Mouse (Mus musculus) intestine, embryonic 15.5 days (tissue): ENCODE measurements around the gene St5. TPM values are rescaled to one million over a fixed set of nuclear protein-coding genes. Genes with fewer than 3 reads are reported as not detected.
A peak's percentile ranks its signal among the peaks of the same experiment; 100 is the strongest.

Experiments used
- ATAC-seq: fragments of 200-750 bp; cut with Nextera tagmentation; 2 replicates; pipeline ENCODE4 v1.8.0; 2017; ENCODE audit warnings: moderate TSS enrichment, moderate library complexity
- H3K27ac ChIP-seq: fragments of 300-500 bp; sonication (generic); 2 replicates; pipeline ENCODE4 v1.5.1; 2015; ENCODE audit warnings: mild to moderate bottlenecking, inconsistent platforms
- H3K27me3 ChIP-seq: fragments of 300-500 bp; sonication (generic); replicated peaks from 2 replicates; pipeline ENCODE4 v1.6.1; 2015; ENCODE audit warnings: inconsistent platforms
- H3K36me3 ChIP-seq: fragments of 300-500 bp; sonication (generic); 2 replicates; pipeline ENCODE4 v1.6.1; 2015; ENCODE audit warnings: inconsistent platforms
- H3K4me1 ChIP-seq: fragments of 300-500 bp; sonication (generic); replicated peaks from 2 replicates; pipeline ENCODE4 v1.6.1; 2015; ENCODE audit warnings: inconsistent platforms
- H3K4me2 ChIP-seq: fragments of 300-500 bp; sonication (generic); replicated peaks from 2 replicates; pipeline ENCODE4 v1.6.1; 2015; ENCODE audit warnings: mild to moderate bottlenecking, inconsistent platforms
- H3K4me3 ChIP-seq: fragments of 300-500 bp; sonication (generic); replicated peaks from 2 replicates; pipeline ENCODE4 v1.5.1; 2015; ENCODE audit warnings: inconsistent platforms
- H3K9ac ChIP-seq: fragments of 300-500 bp; sonication (generic); 2 replicates; pipeline ENCODE4 v1.6.1; 2015; ENCODE audit warnings: inconsistent platforms
- H3K9me3 ChIP-seq: fragments of 300-500 bp; sonication (generic); 2 replicates; pipeline ENCODE4 v1.6.1; 2016; ENCODE audit warnings: inconsistent platforms
- WGBS: fragments of 180-500 bp; shearing (Covaris S2); methylation state at CpG from one replicate; pipeline ENCODE4 v1.1.7; 2015; 5-methylcytosine and 5-hydroxymethylcytosine counted together
- polyA plus RNA-seq: library from polyadenylated mRNA; unstranded; fragments of >200 nt; fragmentation: Nextera tagmentation; extraction: Ambion mirVana; gene quantifications from 2 replicates; pipeline ENCODE4 v1.2.1, GENCODE M21; 2015

St5 gene
- polyA plus RNA-seq, 1 experiment from 2014 or later: 64.4 TPM

DNA sequence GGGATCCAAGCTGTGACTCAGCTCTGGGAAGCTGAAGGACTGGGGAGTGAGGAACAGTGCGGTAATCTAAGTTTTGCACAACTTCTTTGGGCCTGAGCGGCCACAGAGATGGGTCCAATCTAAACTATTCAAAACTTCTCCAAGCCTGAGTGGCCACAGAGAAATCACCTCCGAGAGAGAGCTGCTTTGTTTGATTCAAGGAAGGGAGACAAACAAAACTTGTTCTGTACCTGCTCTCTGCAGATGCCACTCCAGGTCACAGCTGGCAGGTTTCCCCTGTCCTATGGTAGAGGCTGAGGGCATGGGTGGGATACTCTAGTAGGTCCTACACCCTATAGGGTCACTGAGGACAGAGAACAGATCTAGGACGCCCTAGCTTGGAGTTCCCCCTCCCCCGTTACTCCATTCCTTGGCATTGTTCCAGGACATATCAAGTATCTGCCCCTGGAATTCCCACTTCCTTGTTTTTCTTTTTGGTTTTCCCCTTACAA, 89.8 kb downstream of the St5 start:
- Histone ChIP-seq H3K27me3 (no peaks in the 10 kb centered on the region), H3K4me2 (peak overlapping the region; percentile 61), H3K4me1 (peaks cover 56% of the 10 kb centered on the region), H3K9me3 (no peaks in the 10 kb centered on the region), H3K9ac (0 out of 2 replicates have a peak overlapping the region, but pooled peaks have one; percentile 20), H3K36me3 (no peaks in the 10 kb centered on the region), H3K4me3 (peak overlapping the region; percentile 9; the same call in 1 of the 2 replicates), H3K27ac (peak overlapping the region; percentile 88)
- WGBS: 46% methylated on average over 5 of the region's 5 CpGs
- peak; percentile 39 for ATAC-seq

GRCm38 (mm10) chr7:109613051-109613450, 90.4 kb downstream of the St5 start:
- Histone ChIP-seq H3K4me1 (peaks cover 58% of the 10 kb centered on the region), H3K27ac (no peak overlapping the region), H3K36me3 (no peaks in the 10 kb centered on the region), H3K4me2 (no peak overlapping the region), H3K9ac (no peak overlapping the region), H3K27me3 (no peaks in the 10 kb centered on the region), H3K9me3 (no peaks in the 10 kb centered on the region), H3K4me3 (no peak overlapping the region)
- 80% methylated on average over 3 of the region's 3 CpGs for WGBS
- no peak for ATAC-seq

DNA sequence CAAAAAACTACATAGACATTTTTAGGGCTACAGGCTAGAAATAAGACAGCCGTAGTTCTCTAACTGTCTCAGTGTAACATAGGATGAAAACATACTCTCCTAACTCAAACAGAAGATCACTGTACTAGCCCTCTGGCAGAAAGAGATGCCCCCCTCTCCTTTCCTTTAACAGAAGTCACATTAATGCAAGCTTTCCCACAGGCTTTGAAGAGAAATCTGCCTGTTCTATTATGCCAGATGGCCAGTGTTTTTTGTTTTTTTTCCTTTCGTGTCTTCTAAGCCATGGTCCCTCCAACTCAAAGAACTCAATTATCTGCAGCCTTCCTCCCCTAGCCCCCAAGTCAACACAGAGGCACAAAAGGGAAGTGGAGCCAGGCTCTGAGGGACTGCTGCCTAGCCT, 90.9 kb downstream of the St5 start:
- WGBS: 71% methylated on average over 2 of the region's 2 CpGs
- Histone ChIP-seq H3K9ac (no peak overlapping the region), H3K36me3 (no peaks in the 10 kb centered on the region), H3K27me3 (no peaks in the 10 kb centered on the region), H3K27ac (no peak overlapping the region), H3K9me3 (no peaks in the 10 kb centered on the region), H3K4me2 (no peak overlapping the region), H3K4me1 (peaks cover 57% of the 10 kb centered on the region), H3K4me3 (no peak overlapping the region)
- ATAC-seq: no peak

- Histone ChIP-seq H3K9me3 (no peaks in the 10 kb centered on the region), H3K4me3 (no peak overlapping the region), H3K36me3 (no peaks in the 10 kb centered on the region), H3K4me2 (no peak overlapping the region), H3K9ac (no peak overlapping the region), H3K27ac (no peak overlapping the region), H3K27me3 (no peaks in the 10 kb centered on the region), H3K4me1 (peaks cover 48% of the 10 kb centered on the region)
- 81% methylated on average over 2 of the region's 2 CpGs for WGBS
- ATAC-seq: no peak
These were observed 93.1 kb downstream of the St5 start for GRCm38 (mm10) chr7:109610348-109610747.

- Histone ChIP-seq H3K9ac (no peak overlapping the region), H3K27me3 (no peaks in the 10 kb centered on the region), H3K4me2 (no peak overlapping the region), H3K4me3 (no peak overlapping the region), H3K9me3 (no peaks in the 10 kb centered on the region), H3K27ac (no peak overlapping the region), H3K4me1 (peaks cover 42% of the 10 kb centered on the region), H3K36me3 (no peaks in the 10 kb centered on the region)
- WGBS: 71% methylated on average over 6 of the region's 6 CpGs
- no peak for ATAC-seq
These were observed 93.7 kb downstream of the St5 start for GRCm38 (mm10) chr7:109609565-109610345.

GRCm38 (mm10) chr7:109608831-109609230, 94.6 kb downstream of the St5 start:
- Histone ChIP-seq H3K27ac (no peak overlapping the region), H3K9me3 (no peaks in the 10 kb centered on the region), H3K4me1 (peaks cover 38% of the 10 kb centered on the region), H3K27me3 (no peaks in the 10 kb centered on the region), H3K36me3 (no peaks in the 10 kb centered on the region), H3K9ac (no peak overlapping the region), H3K4me2 (no peak overlapping the region), H3K4me3 (no peak overlapping the region)
- no peak for ATAC-seq
- 86% methylated on average over 6 of the region's 6 CpGs for WGBS

- 72% methylated on average over 7 of the region's 7 CpGs for WGBS
- Histone ChIP-seq H3K4me1 (peaks cover 35% of the 10 kb centered on the region), H3K36me3 (no peaks in the 10 kb centered on the region; the same call in 1 of the 2 replicates), H3K4me2 (no peak overlapping the region), H3K9ac (no peak overlapping the region), H3K9me3 (no peaks in the 10 kb centered on the region), H3K27me3 (no peaks in the 10 kb centered on the region), H3K27ac (no peak overlapping the region), H3K4me3 (no peak overlapping the region)
- ATAC-seq: no peak
These were observed 96.3 kb downstream of the St5 start for GRCm38 (mm10) chr7:109606994-109607610.

GRCm38 (mm10) chr7:109602562-109602961, 100.8 kb downstream of the St5 start:
- Histone ChIP-seq H3K27me3 (no peaks in the 10 kb centered on the region), H3K9ac (0 out of 2 replicates have a peak overlapping the region, but pooled peaks have one; percentile 9), H3K4me3 (0 out of 2 replicates have a peak overlapping the region, but pooled peaks have one; percentile 10), H3K4me2 (peak overlapping the region; percentile 39), H3K36me3 (no peaks in the 10 kb centered on the region; the same call in 1 of the 2 replicates), H3K27ac (peak overlapping the region; percentile 88), H3K4me1 (peaks cover 20% of the 10 kb centered on the region), H3K9me3 (no peaks in the 10 kb centered on the region)
- WGBS: 44% methylated on average over 5 of the region's 5 CpGs
- ATAC-seq: peak; percentile 94

- no peak overlapping the region for H3K9ac ChIP-seq
- H3K4me2 ChIP-seq: peak overlapping the region; percentile 39
- peaks cover 16% of the 10 kb centered on the region for H3K4me1 ChIP-seq
- peak overlapping the region; percentile 88 for H3K27ac ChIP-seq
- no peaks in the 10 kb centered on the region; the same call in 1 of the 2 replicates for H3K36me3 ChIP-seq
- H3K27me3 ChIP-seq: no peaks in the 10 kb centered on the region
- ATAC-seq: peak; percentile 7; the same call in 1 of the 2 replicates
- peak overlapping the region; percentile 11; the same call in 1 of the 2 replicates for H3K4me3 ChIP-seq
- H3K9me3 ChIP-seq: no peaks in the 10 kb centered on the region
These were observed 101.4 kb downstream of the St5 start for GRCm38 (mm10) chr7:109602022-109602421.

DNA sequence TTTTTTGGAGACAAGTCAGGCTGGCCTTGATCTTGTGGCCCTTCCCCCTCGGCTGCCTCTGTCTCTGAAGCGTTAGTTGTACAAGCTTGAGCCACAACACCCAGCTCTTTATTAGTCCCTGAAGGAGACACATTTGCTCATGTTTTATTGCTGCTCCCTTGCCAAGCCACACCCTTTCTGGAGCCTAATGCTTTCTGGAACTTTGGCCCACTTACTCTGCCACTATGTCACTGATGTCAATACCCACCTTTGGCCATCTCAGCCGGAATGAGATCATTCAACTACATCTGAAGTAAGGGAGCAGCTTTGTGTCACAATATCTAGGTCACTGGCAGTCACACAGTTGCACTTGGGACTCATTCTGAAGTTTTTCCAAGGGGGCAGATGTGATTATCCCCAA, 102.7 kb downstream of the St5 start:
- H3K9me3 ChIP-seq: no peaks in the 10 kb centered on the region
- H3K4me1 ChIP-seq: peaks cover 9% of the 10 kb centered on the region
- H3K4me2 ChIP-seq: peak overlapping the region; percentile 39; the same call in 1 of the 2 replicates
- peak; percentile 79 for ATAC-seq
- no peak overlapping the region; the same call in 1 of the 2 replicates for H3K9ac ChIP-seq
- H3K27me3 ChIP-seq: no peaks in the 10 kb centered on the region
- peak overlapping the region; percentile 72 for H3K27ac ChIP-seq
- no peak overlapping the region for H3K4me3 ChIP-seq
- WGBS: 27% methylated on average over 3 of the region's 3 CpGs
- H3K36me3 ChIP-seq: no peaks in the 10 kb centered on the region; the same call in 1 of the 2 replicates

DNA sequence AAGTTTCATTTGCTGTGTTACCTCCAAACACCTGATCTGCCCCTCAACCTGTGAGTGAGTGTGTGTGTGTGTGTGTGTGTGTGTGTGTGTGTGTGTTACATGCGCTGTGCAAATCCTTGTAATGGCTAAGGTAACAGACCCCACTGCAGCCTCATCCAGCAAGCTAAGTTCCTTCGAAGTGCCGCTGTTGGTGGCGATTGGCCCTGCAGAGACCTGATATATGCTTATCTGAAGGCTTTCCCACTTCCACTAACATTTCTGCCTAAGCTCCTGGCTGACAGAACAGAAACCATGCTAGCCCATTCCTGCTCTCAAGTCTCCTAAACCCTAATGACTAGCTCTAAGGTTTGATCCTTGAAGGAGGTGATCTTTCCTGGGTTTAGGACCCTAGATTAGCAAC, 103.4 kb downstream of the St5 start:
- peak overlapping the region; percentile 39 for H3K4me2 ChIP-seq
- H3K9me3 ChIP-seq: no peaks in the 10 kb centered on the region
- no peak for ATAC-seq
- no peaks in the 10 kb centered on the region for H3K27me3 ChIP-seq
- peak overlapping the region; percentile 72 for H3K27ac ChIP-seq
- H3K9ac ChIP-seq: no peak overlapping the region; the same call in 1 of the 2 replicates
- WGBS: 64% methylated on average over 4 of the region's 4 CpGs
- no peak overlapping the region for H3K4me3 ChIP-seq
- peaks cover 9% of the 10 kb centered on the region for H3K4me1 ChIP-seq
- no peaks in the 10 kb centered on the region; the same call in 1 of the 2 replicates for H3K36me3 ChIP-seq

DNA sequence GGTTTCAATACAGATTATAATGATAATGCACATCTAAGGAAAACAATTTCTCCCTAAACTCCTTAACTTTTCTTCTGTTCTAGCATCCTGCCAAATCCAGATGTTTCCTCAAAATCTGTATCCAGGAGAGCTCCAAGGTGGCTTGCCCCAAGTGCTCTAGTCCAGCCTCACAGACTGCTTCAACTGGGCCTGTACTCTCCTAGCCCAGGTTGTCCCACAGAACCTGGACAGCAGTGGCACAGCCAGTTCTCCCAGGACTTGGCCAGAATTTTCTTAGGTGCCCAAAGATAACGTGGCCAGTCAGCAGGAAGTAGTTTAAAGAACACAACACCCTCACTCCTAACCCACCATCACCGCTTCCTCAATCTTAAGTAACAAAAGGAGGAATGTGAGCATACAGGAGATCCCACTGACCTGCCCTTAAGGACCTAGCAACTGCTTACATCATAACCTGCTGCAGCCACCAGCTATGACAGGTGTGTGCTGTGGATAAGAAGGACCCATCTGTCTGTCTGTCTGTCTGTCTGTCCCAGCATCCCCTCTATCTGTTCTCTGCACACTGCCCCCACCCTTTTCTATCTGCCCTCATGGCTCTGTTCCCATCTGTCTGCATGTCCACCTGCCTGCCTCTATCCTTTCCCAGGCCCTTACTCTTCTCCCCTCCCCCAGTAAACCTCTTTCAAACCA, 108.4 kb downstream of the St5 start:
- no peak overlapping the region for H3K27ac ChIP-seq
- H3K9ac ChIP-seq: no peak overlapping the region
- no peaks in the 10 kb centered on the region for H3K36me3 ChIP-seq
- WGBS: 68% methylated on average over 2 of the region's 2 CpGs
- peak; percentile 39; the same call in 1 of the 2 replicates for ATAC-seq
- H3K9me3 ChIP-seq: no peaks in the 10 kb centered on the region
- peaks cover 21% of the 10 kb centered on the region for H3K4me1 ChIP-seq
- no peaks in the 10 kb centered on the region for H3K27me3 ChIP-seq
- H3K4me3 ChIP-seq: no peak overlapping the region
- H3K4me2 ChIP-seq: no peak overlapping the region
